Mouse (Mus musculus): ENCODE results near the gene Chat. TPM values are rescaled to one million over a fixed set of nuclear protein-coding genes. Genes with fewer than 3 reads are reported as not detected.

The Chat gene
- total and polyA plus RNA-seq, 3 experiments = 0.22 TPM; not detected in 2

DNA sequence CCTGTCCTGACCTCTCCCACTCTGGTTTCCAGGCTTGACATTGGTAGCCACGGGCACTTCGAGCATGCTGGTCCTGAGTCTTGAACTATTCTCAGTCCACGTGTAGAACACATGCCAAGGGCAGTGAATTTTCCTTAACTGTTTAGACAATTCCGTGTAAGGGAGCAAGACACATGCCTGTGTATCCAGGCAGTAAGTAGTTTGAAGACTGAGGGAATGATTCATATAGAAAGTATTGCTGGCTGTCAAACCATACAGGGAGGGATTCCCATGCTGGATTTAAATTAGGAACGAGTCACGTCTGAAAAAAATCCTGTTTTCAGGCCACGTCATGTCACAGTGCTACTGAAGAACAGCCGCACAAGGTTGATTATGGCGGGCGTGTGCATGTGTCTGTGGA lies 40.5 kb upstream of the Chat start:
- Histone ChIP-seq H3K4me1 (ENCODE audit: insufficient read depth, low read depth, low read length) (peaks cover 18% of the 10 kb centered on the region), H3K4me3 (ENCODE audit: low read depth, low read length) (no peak overlapping the region), H3K36me3 (replicated peaks) (no peaks in the 10 kb centered on the region), H3K27me3 (ENCODE audit: insufficient read depth, low read length) (peaks cover 13% of the 10 kb centered on the region), H3K9me3 (replicated peaks) (no peaks in the 10 kb centered on the region)
- DNase-seq (ENCODE audit: low spot score) (no peak), ATAC-seq (ENCODE audit: extremely low read depth, insufficient number of reproducible peaks, low FRiP score, poor library complexity, severe bottlenecking) (no peak)
- TF ChIP-seq CTCF (IDR thresholded peaks at IDR 0.05; ENCODE audit: low read depth, low read length) (no peak), POLR2AphosphoS5 (IDR thresholded peaks at IDR 0.05; ENCODE audit: insufficient replicate concordance, low read depth, low read length) (no peak), TAL1 (conservative IDR thresholded peaks at IDR 0.05; ENCODE audit: low read depth, low read length) (no peak), GATA1 (IDR thresholded peaks at IDR 0.05; ENCODE audit: borderline replicate concordance, low read length) (no peak), GATA2 (IDR thresholded peaks at IDR 0.05; ENCODE audit: borderline replicate concordance, low read depth, low read length) (no peak)

DNA sequence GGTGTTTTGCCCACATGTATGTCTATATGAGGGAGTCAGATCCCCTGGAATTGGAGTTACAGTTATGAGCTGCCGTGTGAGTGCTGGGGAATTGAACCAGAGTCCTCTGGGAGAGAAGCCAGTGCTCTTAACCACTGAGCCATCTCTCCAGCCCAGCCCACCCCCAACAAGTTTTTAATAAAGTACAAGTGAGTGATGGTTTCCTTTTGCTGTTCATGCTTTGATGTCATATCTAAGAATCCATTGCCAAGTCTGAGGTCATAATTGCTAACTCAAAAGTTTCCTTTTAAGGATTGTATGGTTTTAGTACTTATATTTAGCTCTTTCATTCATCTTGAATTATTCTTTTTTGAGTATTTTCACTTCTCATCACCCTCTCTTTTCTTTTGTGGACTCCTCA lies 38.1 kb upstream of the Chat start:
- Histone ChIP-seq H3K4me1 (ENCODE audit: insufficient read depth, low read depth, low read length) (peaks cover 17% of the 10 kb centered on the region), H3K4me3 (ENCODE audit: low read depth, low read length) (no peak overlapping the region), H3K27me3 (ENCODE audit: insufficient read depth, low read length) (peaks cover 13% of the 10 kb centered on the region), H3K36me3 (replicated peaks) (no peaks in the 10 kb centered on the region), H3K9me3 (replicated peaks) (no peaks in the 10 kb centered on the region)
- TF ChIP-seq CTCF (IDR thresholded peaks at IDR 0.05; ENCODE audit: low read depth, low read length) = no peak
- no peak for TF ChIP-seq POLR2AphosphoS5 (IDR thresholded peaks at IDR 0.05; ENCODE audit: insufficient replicate concordance, low read depth, low read length)
- TF ChIP-seq TAL1 (conservative IDR thresholded peaks at IDR 0.05; ENCODE audit: low read depth, low read length) = no peak
- TF ChIP-seq GATA2 (IDR thresholded peaks at IDR 0.05; ENCODE audit: borderline replicate concordance, low read depth, low read length) = no peak
- no peak for TF ChIP-seq GATA1 (IDR thresholded peaks at IDR 0.05; ENCODE audit: borderline replicate concordance, low read length)
- ATAC-seq (ENCODE audit: extremely low read depth, insufficient number of reproducible peaks, low FRiP score, poor library complexity, severe bottlenecking) (no peak), DNase-seq (ENCODE audit: low spot score) (no peak)

DNA sequence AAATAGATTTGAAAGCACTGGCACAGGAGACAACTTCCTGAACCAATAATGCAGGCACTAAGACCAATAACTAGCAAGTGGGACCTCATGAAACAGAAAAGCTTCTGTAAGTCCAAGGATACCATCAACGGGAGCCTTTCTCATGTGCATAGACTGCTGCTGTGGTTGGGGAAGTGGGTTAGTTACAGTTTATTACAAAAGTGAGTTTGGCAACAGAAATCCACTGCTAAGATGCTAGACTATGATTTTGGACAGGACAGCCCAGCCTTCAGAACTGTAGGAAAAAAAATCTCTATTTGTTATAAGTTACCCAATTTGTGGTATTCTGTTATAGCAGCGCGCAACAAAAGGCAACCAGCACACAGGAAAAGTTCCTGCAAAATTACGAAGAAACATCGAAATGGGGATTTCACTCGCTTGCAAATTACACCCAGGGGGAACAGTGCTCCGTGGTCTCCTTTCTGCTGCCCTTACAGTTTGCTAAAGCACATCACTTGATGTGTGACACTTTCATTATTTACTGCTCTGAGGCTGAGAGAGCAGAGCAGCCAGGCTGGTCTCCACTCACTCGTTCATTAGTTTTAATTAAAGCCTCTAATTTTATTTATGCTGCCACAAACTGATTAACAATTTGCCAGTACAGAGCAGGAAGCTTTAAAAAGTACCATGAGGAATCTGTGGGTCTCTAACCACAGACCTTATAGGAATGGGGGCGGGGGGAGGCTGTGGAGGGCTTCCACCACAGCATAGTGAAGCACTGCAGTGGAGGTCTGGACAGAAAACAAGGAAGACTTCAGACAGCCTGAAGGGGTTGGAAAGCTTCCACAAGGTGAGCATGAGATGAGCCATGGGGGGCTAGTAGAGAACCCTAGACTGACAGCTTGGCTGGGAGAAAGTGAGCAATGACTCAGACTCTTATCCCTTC lies 37.2 kb upstream of the Chat start:
- Histone ChIP-seq H3K4me1 (ENCODE audit: insufficient read depth, low read depth, low read length) (peaks cover 8% of the 10 kb centered on the region), H3K36me3 (replicated peaks) (no peaks in the 10 kb centered on the region), H3K9me3 (replicated peaks) (no peaks in the 10 kb centered on the region), H3K27me3 (ENCODE audit: insufficient read depth, low read length) (peaks cover 13% of the 10 kb centered on the region), H3K4me3 (ENCODE audit: low read depth, low read length) (no peak overlapping the region)
- no peak for TF ChIP-seq GATA1 (IDR thresholded peaks at IDR 0.05; ENCODE audit: borderline replicate concordance, low read length)
- TF ChIP-seq TAL1 (conservative IDR thresholded peaks at IDR 0.05; ENCODE audit: low read depth, low read length) = no peak
- TF ChIP-seq GATA2 (IDR thresholded peaks at IDR 0.05; ENCODE audit: borderline replicate concordance, low read depth, low read length) = no peak
- TF ChIP-seq POLR2AphosphoS5 (IDR thresholded peaks at IDR 0.05; ENCODE audit: insufficient replicate concordance, low read depth, low read length) = no peak
- no peak for TF ChIP-seq CTCF (IDR thresholded peaks at IDR 0.05; ENCODE audit: low read depth, low read length)
- ATAC-seq (ENCODE audit: extremely low read depth, insufficient number of reproducible peaks, low FRiP score, poor library complexity, severe bottlenecking) (no peak), DNase-seq (ENCODE audit: low spot score) (no peak)

DNA sequence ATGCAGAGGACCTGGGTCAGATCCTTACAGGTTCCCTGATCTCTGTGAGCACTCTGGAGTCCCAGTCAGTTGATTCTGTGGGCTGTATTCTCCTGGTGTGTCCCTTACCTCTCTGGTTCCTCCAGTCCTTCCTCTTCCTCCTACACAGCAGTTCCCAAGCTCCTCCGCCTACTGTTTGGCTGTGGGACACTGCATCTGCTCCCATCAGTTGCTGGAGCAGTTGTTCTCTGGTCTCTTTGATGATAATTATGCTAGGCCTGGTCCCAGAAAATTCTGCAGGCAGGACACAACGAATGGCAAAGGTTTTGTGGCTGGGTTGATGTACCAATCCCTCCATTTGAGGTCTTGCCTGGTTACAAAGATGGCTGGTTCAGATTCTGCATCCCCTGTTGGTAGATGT lies 35.5 kb upstream of the Chat start:
- Histone ChIP-seq H3K27me3 (ENCODE audit: insufficient read depth, low read length) (peaks cover 17% of the 10 kb centered on the region), H3K36me3 (replicated peaks) (no peaks in the 10 kb centered on the region), H3K4me1 (ENCODE audit: insufficient read depth, low read depth, low read length) (peaks cover 3% of the 10 kb centered on the region; the same call in 1 of the 2 replicates), H3K9me3 (replicated peaks) (no peaks in the 10 kb centered on the region), H3K4me3 (ENCODE audit: low read depth, low read length) (no peak overlapping the region)
- ATAC-seq (ENCODE audit: extremely low read depth, insufficient number of reproducible peaks, low FRiP score, poor library complexity, severe bottlenecking) (no peak), DNase-seq (ENCODE audit: low spot score) (no peak)
- TF ChIP-seq GATA1 (IDR thresholded peaks at IDR 0.05; ENCODE audit: borderline replicate concordance, low read length) = no peak
- TF ChIP-seq GATA2 (IDR thresholded peaks at IDR 0.05; ENCODE audit: borderline replicate concordance, low read depth, low read length) = no peak
- no peak for TF ChIP-seq TAL1 (conservative IDR thresholded peaks at IDR 0.05; ENCODE audit: low read depth, low read length)
- TF ChIP-seq CTCF (IDR thresholded peaks at IDR 0.05; ENCODE audit: low read depth, low read length) = no peak
- TF ChIP-seq POLR2AphosphoS5 (IDR thresholded peaks at IDR 0.05; ENCODE audit: insufficient replicate concordance, low read depth, low read length) = no peak

DNA sequence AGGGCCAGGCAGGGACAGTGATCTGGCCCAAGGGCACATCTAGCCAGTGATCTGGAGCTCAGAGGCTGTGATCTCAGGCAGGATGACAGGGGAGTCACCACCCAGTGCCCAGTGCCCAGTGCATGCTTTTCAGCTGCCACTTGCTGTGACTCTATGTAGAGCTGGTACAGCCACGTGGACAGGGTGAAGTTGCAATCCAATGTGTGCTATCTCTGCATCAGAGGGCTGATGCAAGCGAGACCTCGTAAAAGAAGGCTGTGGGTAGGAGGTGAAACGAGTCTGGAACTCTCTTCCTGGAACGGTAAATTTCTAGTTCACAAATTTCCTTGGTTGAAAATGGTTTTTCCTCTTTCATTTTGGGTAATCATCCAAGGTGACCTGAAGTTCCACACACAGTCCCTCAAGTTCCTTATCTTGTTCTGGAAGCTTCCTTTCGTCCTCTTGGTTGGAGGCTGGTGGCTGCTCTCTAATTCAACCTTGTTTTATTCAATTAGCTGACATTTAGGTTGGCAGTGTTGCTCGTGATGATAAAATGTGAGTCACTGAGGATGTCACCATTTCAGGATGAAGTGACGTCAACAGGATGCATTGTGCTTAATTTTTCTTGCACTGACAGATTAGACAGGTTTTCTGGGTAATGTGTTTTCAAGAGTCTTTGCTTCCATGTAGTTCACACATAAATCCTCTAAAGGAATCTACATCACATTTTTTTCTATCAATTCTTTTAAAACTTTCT lies 30.5 kb upstream of the Chat start:
- H3K4me1 ChIP-seq (ENCODE audit: insufficient read depth, low read depth, low read length) = peaks cover 20% of the 10 kb centered on the region
- TF ChIP-seq POLR2AphosphoS5 (IDR thresholded peaks at IDR 0.05; ENCODE audit: insufficient replicate concordance, low read depth, low read length) (no peak), GATA1 (IDR thresholded peaks at IDR 0.05; ENCODE audit: borderline replicate concordance, low read length) (no peak), CTCF (IDR thresholded peaks at IDR 0.05; ENCODE audit: low read depth, low read length) (no peak), TAL1 (conservative IDR thresholded peaks at IDR 0.05; ENCODE audit: low read depth, low read length) (no peak), GATA2 (IDR thresholded peaks at IDR 0.05; ENCODE audit: borderline replicate concordance, low read depth, low read length) (no peak)
- peaks cover 25% of the 10 kb centered on the region for H3K27me3 ChIP-seq (ENCODE audit: insufficient read depth, low read length)
- DNase-seq (ENCODE audit: low spot score) (no peak), ATAC-seq (ENCODE audit: extremely low read depth, insufficient number of reproducible peaks, low FRiP score, poor library complexity, severe bottlenecking) (no peak)
- H3K4me3 ChIP-seq (ENCODE audit: low read depth, low read length) = peak overlapping the region; percentile 27; the same call in 1 of the 2 replicates
- no peaks in the 10 kb centered on the region for H3K36me3 ChIP-seq (replicated peaks)
- no peaks in the 10 kb centered on the region for H3K9me3 ChIP-seq (replicated peaks)

DNA sequence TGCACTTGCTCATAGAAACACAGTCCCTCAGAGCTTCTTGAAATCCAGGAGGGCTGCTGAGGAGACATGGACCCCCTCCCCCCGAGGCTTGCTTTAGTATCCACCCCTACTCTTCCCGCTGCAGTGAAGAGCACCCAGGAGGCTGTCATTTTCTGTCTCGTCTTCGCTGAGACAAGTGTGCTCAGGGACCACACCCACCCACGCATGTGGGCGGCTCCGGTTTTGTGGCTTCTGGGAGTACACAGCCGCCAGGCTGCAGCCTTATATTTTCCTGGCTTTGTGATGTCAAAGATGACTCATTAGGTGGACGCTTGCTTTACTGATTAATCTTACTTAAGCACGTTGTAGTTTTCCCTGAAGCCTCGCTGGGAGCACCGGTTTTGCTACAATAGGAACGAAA lies 26.7 kb upstream of the Chat start:
- TF ChIP-seq GATA2 (IDR thresholded peaks at IDR 0.05; ENCODE audit: borderline replicate concordance, low read depth, low read length) (no peak), POLR2AphosphoS5 (IDR thresholded peaks at IDR 0.05; ENCODE audit: insufficient replicate concordance, low read depth, low read length) (no peak), CTCF (IDR thresholded peaks at IDR 0.05; ENCODE audit: low read depth, low read length) (no peak), GATA1 (IDR thresholded peaks at IDR 0.05; ENCODE audit: borderline replicate concordance, low read length) (no peak), TAL1 (conservative IDR thresholded peaks at IDR 0.05; ENCODE audit: low read depth, low read length) (no peak)
- peaks cover 20% of the 10 kb centered on the region for H3K4me1 ChIP-seq (ENCODE audit: insufficient read depth, low read depth, low read length)
- H3K27me3 ChIP-seq (ENCODE audit: insufficient read depth, low read length) = peaks cover 37% of the 10 kb centered on the region
- no peaks in the 10 kb centered on the region for H3K9me3 ChIP-seq (replicated peaks)
- ATAC-seq (ENCODE audit: extremely low read depth, insufficient number of reproducible peaks, low FRiP score, poor library complexity, severe bottlenecking) (peak; percentile 76), DNase-seq (ENCODE audit: low spot score) (peak; percentile 63)
- peak overlapping the region; percentile 51; the same call in 1 of the 2 replicates for H3K4me3 ChIP-seq (ENCODE audit: low read depth, low read length)
- no peaks in the 10 kb centered on the region for H3K36me3 ChIP-seq (replicated peaks)

Measured in G1E (cell line).